Mouse (Mus musculus) lung, embryonic 14.5 days (tissue): ENCODE data around the gene Etnk1. TPM values are rescaled to one million over a fixed set of nuclear protein-coding genes. Genes with fewer than 3 reads are reported as not detected.

Experiments used
- ATAC-seq: fragments of 200-750 bp; cut with Nextera tagmentation; 2 replicates; pipeline ENCODE4 v1.8.0; 2017; ENCODE audit warnings: mild to moderate bottlenecking, moderate TSS enrichment, moderate library complexity; ENCODE audit not compliant: insufficient read depth
- DNase-seq: peaks from one replicate; pipeline ENCODE4 v3.0.0-alpha.2; 2015
- H3K27ac ChIP-seq: fragments of 300-500 bp; sonication (generic); 2 replicates; pipeline ENCODE4 v1.5.1; 2014; ENCODE audit warnings: low read depth, mild to moderate bottlenecking, moderate library complexity
- H3K27me3 ChIP-seq: fragments of 300-500 bp; sonication (generic); 2 replicates; pipeline ENCODE4 v1.6.1; 2014; ENCODE audit warnings: low read length, control low read depth; ENCODE audit not compliant: insufficient read depth
- H3K36me3 ChIP-seq: fragments of 300-500 bp; sonication (generic); 2 replicates; pipeline ENCODE4 v1.6.1; 2014; ENCODE audit warnings: control low read depth; ENCODE audit not compliant: insufficient read depth
- H3K4me1 ChIP-seq: fragments of 300-500 bp; sonication (generic); 2 replicates; pipeline ENCODE4 v1.6.1; 2014; ENCODE audit warnings: antibody characterized with exemption, control low read depth; ENCODE audit not compliant: insufficient read depth
- H3K4me2 ChIP-seq: fragments of 300-500 bp; sonication (generic); 2 replicates; pipeline ENCODE4 v1.6.1; 2014; ENCODE audit warnings: mild to moderate bottlenecking
- H3K4me3 ChIP-seq: fragments of 300-500 bp; sonication (generic); 2 replicates; pipeline ENCODE4 v1.5.1; 2014; ENCODE audit warnings: low read depth, low read length
- H3K9ac ChIP-seq: fragments of 300-500 bp; sonication (generic); 2 replicates; pipeline ENCODE4 v1.6.1; 2014
- H3K9me3 ChIP-seq: fragments of 300-500 bp; sonication (generic); 2 replicates; pipeline ENCODE4 v1.6.1; 2016; ENCODE audit warnings: low read depth, low read length, control low read depth
- CTCF ChIP-seq: IDR thresholded peaks from 2 replicates; pipeline ENCODE4 v1.5.1; 2016; ENCODE audit warnings: antibody characterized with exemption, low read depth
- WGBS: fragments of 180-500 bp; shearing (Covaris S2); extraction: QIAGEN DNeasy Blood & Tissue Kit; methylation state at CpG from one replicate; pipeline ENCODE4 v1.1.7; 2014; 5-methylcytosine and 5-hydroxymethylcytosine counted together
- polyA plus RNA-seq: library from polyadenylated mRNA; unstranded; fragments of >200 nt; fragmentation: Nextera tagmentation; extraction: Ambion mirVana; gene quantifications from 2 replicates; pipeline ENCODE4 v1.2.1, GENCODE M21; 2014

The Etnk1 gene
- 22.6 and 23.3 TPM in 2 replicates for polyA plus RNA-seq

GRCm38 (mm10) chr6:143166452-143167357 lies at the start of gene Etnk1:
TSS of gene Etnk1 (plus strand) at chr6:143167221.
- Histone ChIP-seq H3K4me3 (peak within 1 kb of the TSS; percentile 84), H3K27me3 (no peaks in the 10 kb centered on the region), H3K36me3 (peaks cover 9% of the 10 kb centered on the region), H3K4me2 (peak within 1 kb of the TSS; percentile 80), H3K9ac (peak within 1 kb of the TSS; percentile 80), H3K9me3 (no peaks in the 10 kb centered on the region), H3K4me1 (no peaks in the 10 kb centered on the region; the same call in 1 of the 2 replicates), H3K27ac (peak within 1 kb of the TSS; percentile 94)
- 1% methylated on average over 81 of the region's 81 CpGs for WGBS
- TF ChIP-seq CTCF, result peak; percentile 37
- DNase-seq (peak; percentile 97), ATAC-seq (peak; percentile 96)

GRCm38 (mm10) chr6:143119325-143119724 lies 47.7 kb upstream of the Etnk1 start:
- H3K4me3 ChIP-seq, result no peak overlapping the region
- H3K27me3 ChIP-seq, result no peaks in the 10 kb centered on the region
- no peak for TF ChIP-seq CTCF
- H3K36me3 ChIP-seq, result no peaks in the 10 kb centered on the region
- no peak overlapping the region for H3K27ac ChIP-seq
- H3K4me2 ChIP-seq, result no peak overlapping the region
- DNase-seq, result no peak
- ATAC-seq, result no peak
- H3K4me1 ChIP-seq, result no peaks in the 10 kb centered on the region
- H3K9me3 ChIP-seq, result no peaks in the 10 kb centered on the region
- WGBS, result 84% methylated on average over 6 of the region's 6 CpGs
- H3K9ac ChIP-seq, result no peak overlapping the region

- Histone ChIP-seq H3K4me2 (no peak overlapping the region), H3K27me3 (no peaks in the 10 kb centered on the region), H3K36me3 (no peaks in the 10 kb centered on the region), H3K9ac (no peak overlapping the region), H3K9me3 (no peaks in the 10 kb centered on the region), H3K4me1 (no peaks in the 10 kb centered on the region), H3K4me3 (no peak overlapping the region), H3K27ac (no peak overlapping the region)
- TF ChIP-seq CTCF, result no peak
- DNase-seq (no peak), ATAC-seq (no peak)
Observed at GRCm38 (mm10) chr6:143125721-143126120, 41.3 kb upstream of the Etnk1 start.

- DNase-seq (peak; percentile 44), ATAC-seq (no peak)
- WGBS, result 86% methylated on average over 7 of the region's 7 CpGs
- TF ChIP-seq CTCF, result no peak
- Histone ChIP-seq H3K4me3 (no peak overlapping the region), H3K9me3 (no peaks in the 10 kb centered on the region), H3K27ac (no peak overlapping the region), H3K36me3 (no peaks in the 10 kb centered on the region), H3K9ac (no peak overlapping the region), H3K4me1 (no peaks in the 10 kb centered on the region), H3K27me3 (no peaks in the 10 kb centered on the region), H3K4me2 (no peak overlapping the region)
Observed at GRCm38 (mm10) chr6:143129466-143129865, 37.6 kb upstream of the Etnk1 start.

GRCm38 (mm10) chr6:143129952-143130351 lies 37.1 kb upstream of the Etnk1 start:
- WGBS, result 77% methylated on average over 3 of the region's 3 CpGs

DNA sequence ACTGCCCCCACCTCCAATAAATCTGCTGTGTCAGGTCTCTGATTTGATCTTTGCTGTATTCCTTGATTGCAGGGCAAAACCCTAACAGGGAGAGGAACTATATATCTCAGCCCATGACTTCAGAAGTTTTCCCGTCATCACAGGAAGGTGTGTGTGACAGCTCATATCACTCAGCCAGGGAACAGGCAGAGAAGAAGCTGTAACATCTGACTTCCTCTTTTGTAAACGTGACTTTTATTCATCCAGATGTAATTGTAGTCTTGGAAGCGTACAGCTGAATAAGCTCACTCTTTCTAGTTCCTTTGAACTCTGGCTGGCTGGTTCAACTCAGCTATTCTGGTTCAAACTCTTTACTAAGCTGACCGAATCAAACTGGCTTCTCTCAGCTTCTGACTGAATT lies 36.6 kb upstream of the Etnk1 start:
- H3K4me2 ChIP-seq, result no peak overlapping the region
- no peak overlapping the region for H3K27ac ChIP-seq
- DNase-seq (no peak), ATAC-seq (no peak)
- no peak for TF ChIP-seq CTCF
- no peak overlapping the region for H3K9ac ChIP-seq
- 73% methylated on average over 4 of the region's 4 CpGs for WGBS
- H3K36me3 ChIP-seq, result no peaks in the 10 kb centered on the region
- H3K9me3 ChIP-seq, result no peaks in the 10 kb centered on the region
- no peaks in the 10 kb centered on the region for H3K4me1 ChIP-seq
- no peaks in the 10 kb centered on the region for H3K27me3 ChIP-seq
- H3K4me3 ChIP-seq, result no peak overlapping the region

More at GRCm38 (mm10) chr6:143129952-143130351, 37.1 kb upstream of the Etnk1 start:
- no peak for TF ChIP-seq CTCF
- H3K4me2 ChIP-seq, result no peak overlapping the region
- no peak overlapping the region for H3K27ac ChIP-seq
- H3K4me3 ChIP-seq, result no peak overlapping the region
- H3K36me3 ChIP-seq, result no peaks in the 10 kb centered on the region
- no peaks in the 10 kb centered on the region for H3K4me1 ChIP-seq
- no peaks in the 10 kb centered on the region for H3K9me3 ChIP-seq
- DNase-seq (no peak), ATAC-seq (no peak)
- no peak overlapping the region for H3K9ac ChIP-seq
- H3K27me3 ChIP-seq, result no peaks in the 10 kb centered on the region

DNA sequence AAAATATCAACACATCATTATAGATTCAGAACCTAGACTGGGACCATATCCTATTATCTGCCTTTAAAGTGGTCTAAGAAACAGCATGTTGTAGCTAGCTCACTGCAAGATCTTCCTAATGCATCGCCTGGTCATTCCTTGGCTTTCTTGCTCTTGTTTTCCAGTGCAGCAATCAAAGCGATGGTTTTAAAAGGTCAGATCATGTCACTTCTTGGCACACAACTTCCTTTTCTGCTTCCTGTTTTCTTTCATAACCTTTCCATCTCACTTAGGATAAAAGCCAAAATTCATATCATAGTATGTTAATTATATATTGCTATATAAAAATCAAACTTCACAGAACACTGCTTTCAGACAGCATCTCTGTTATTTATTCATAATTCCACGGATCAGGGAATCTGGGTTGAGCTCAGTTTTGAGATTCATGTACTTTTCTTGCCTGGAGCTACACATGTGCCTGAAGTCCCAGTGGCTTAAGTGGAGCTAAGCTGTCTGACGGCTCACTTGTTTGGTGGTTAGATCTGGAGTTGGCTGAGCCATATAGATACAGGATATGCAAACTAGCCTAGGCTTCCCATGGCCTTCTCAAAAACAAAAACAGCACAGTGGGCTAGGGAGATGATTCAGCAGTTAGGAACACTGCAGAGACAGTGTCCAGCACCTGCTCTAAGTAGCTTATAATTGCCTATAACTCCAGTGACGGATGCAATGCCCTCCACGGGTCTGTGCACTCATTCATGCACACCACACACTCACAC lies 34.9 kb upstream of the Etnk1 start:
- no peak for TF ChIP-seq CTCF
- ATAC-seq (no peak), DNase-seq (no peak)
- Histone ChIP-seq H3K9me3 (no peaks in the 10 kb centered on the region), H3K36me3 (no peaks in the 10 kb centered on the region), H3K4me3 (no peak overlapping the region), H3K27ac (no peak overlapping the region), H3K27me3 (no peaks in the 10 kb centered on the region), H3K4me2 (no peak overlapping the region), H3K4me1 (no peaks in the 10 kb centered on the region), H3K9ac (no peak overlapping the region)
- WGBS, result 65% methylated on average over 6 of the region's 6 CpGs
